Mouse (Mus musculus): ENCODE measurements around the gene Tecta.

GRCm38 (mm10) chr9:42332692-42333091 is 67.0 kb downstream of the Tecta start:
- TF ChIP-seq CTCF (IDR thresholded peaks at IDR 0.05; ENCODE audit: insufficient read depth, low read length) (no peak), POLR2A (IDR thresholded peaks at IDR 0.05; ENCODE audit: borderline replicate concordance, extremely low read depth, low read depth, low read length) (no peak)
